Mouse (Mus musculus): ENCODE measurements around the gene Filip1l.

DNA sequence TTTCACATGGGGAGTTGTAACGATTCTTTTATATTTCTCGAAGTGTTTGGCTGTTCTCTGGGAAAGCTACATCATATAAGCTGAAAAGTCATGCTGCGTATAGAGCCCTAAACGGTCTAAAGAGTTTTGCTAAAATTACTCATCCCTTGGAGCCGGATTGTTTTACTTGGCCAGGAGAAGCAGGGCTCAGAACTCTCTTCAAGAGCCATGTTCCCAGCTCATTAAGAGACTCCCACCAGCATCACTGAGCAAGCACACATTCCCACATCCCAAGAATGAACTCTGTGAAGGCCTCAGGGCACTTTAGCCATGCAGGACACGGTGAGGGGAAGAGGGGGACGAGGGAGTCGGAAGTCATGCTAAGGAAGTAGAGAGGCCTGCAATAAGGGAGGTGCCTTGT, 23.9 kb upstream of the Filip1l start:
- no peak for TF ChIP-seq CTCF (IDR thresholded peaks at IDR 0.05; ENCODE audit: low read depth, low read length)
- no peak for TF ChIP-seq POLR2A (IDR thresholded peaks at IDR 0.05; ENCODE audit: borderline replicate concordance, low read depth, low read length)
